Mouse (Mus musculus): ENCODE data around the gene Zfp36l3. TPM values are rescaled to one million over a fixed set of nuclear protein-coding genes. Genes with fewer than 3 reads are reported as not detected.
"Not testable (repeated sequence)": the region's sequence is repeated elsewhere in the genome, so short reads cannot be mapped to it uniquely, and the experiment has no call there.

The Zfp36l3 gene
- polyA plus RNA-seq (2016; fragmentation: Nextera tagmentation; extraction: Ambion mirVana), result not detected in 2 replicates

GRCm38 (mm10) chrX:53776276-53776675 is at the start of gene Zfp36l3:
TSS of gene Zfp36l3 (minus strand) at chrX:53776394.
- Histone ChIP-seq H3K27me3 (no peaks in the 10 kb centered on the region), H3K9ac (no peak within 1 kb of the TSS), H3K4me3 (no peak within 1 kb of the TSS), H3K27ac (no peak within 1 kb of the TSS), H3K4me2 (replicated peaks) (no peak within 1 kb of the TSS), H3K4me1 (no peaks in the 10 kb centered on the region), H3K9me3 (replicated peaks) (0 out of 2 replicates have a peak, but pooled peaks cover 3% of the 10 kb centered on the region), H3K36me3 (no peaks in the 10 kb centered on the region)
- WGBS, result 90% methylated on average over 12 of the region's 12 CpGs
- ATAC-seq (ENCODE audit: low FRiP score), result no peak

GRCm38 (mm10) chrX:53799074-53799473 is 22.9 kb upstream of the Zfp36l3 start:
- no peaks in the 10 kb centered on the region for H3K36me3 ChIP-seq
- no peak overlapping the region for H3K4me2 ChIP-seq (replicated peaks)
- 43% methylated on average over 3 of the region's 3 CpGs for WGBS
- no peaks in the 10 kb centered on the region for H3K27me3 ChIP-seq
- H3K27ac ChIP-seq, result no peak overlapping the region
- no peak overlapping the region for H3K9ac ChIP-seq
- no peak overlapping the region for H3K4me3 ChIP-seq
- H3K4me1 ChIP-seq, result no peaks in the 10 kb centered on the region
- ATAC-seq (ENCODE audit: low FRiP score), result no peak
- no peaks in the 10 kb centered on the region for H3K9me3 ChIP-seq (replicated peaks)

- H3K4me3 ChIP-seq; H3K27me3 ChIP-seq; ATAC-seq (ENCODE audit: low FRiP score); H3K9me3 ChIP-seq (replicated peaks); H3K27ac ChIP-seq; H3K4me2 ChIP-seq (replicated peaks); H3K9ac ChIP-seq; H3K4me1 ChIP-seq; H3K36me3 ChIP-seq: not testable (repeated sequence)
- WGBS, result 83% methylated on average over 11 of the region's 11 CpGs
These were observed 21.3 kb upstream of the Zfp36l3 start, which contains the start of gene Xlr for GRCm38 (mm10) chrX:53797519-53797918. TSS of gene Xlr (minus strand) at chrX:53797706.

- no peak within 1 kb of the TSS for H3K27ac ChIP-seq
- peaks cover 9% of the 10 kb centered on the region for H3K9me3 ChIP-seq (replicated peaks)
- no peak within 1 kb of the TSS for H3K4me3 ChIP-seq
- no peak within 1 kb of the TSS for H3K9ac ChIP-seq
- no peaks in the 10 kb centered on the region for H3K27me3 ChIP-seq
- H3K4me2 ChIP-seq (replicated peaks), result no peak within 1 kb of the TSS
- ATAC-seq (ENCODE audit: low FRiP score), result no peak
- H3K36me3 ChIP-seq, result no peaks in the 10 kb centered on the region
- H3K4me1 ChIP-seq, result no peaks in the 10 kb centered on the region
- 95% methylated on average over 16 of the region's 16 CpGs for WGBS
These were observed 18.5 kb downstream of the Zfp36l3 start, which contains the start of gene 1700013H16Rik for GRCm38 (mm10) chrX:53757736-53758135. TSS of gene 1700013H16Rik (minus strand) at chrX:53757831.

- no peak overlapping the region for H3K4me3 ChIP-seq
- peaks cover 8% of the 10 kb centered on the region for H3K9me3 ChIP-seq (replicated peaks)
- ATAC-seq (ENCODE audit: low FRiP score), result no peak
- H3K4me2 ChIP-seq (replicated peaks), result no peak overlapping the region
- no peak overlapping the region for H3K27ac ChIP-seq
- H3K9ac ChIP-seq, result no peak overlapping the region
- H3K36me3 ChIP-seq, result no peaks in the 10 kb centered on the region
- H3K4me1 ChIP-seq, result no peaks in the 10 kb centered on the region
- 71% methylated on average over 1 of the region's 1 CpGs for WGBS
- H3K27me3 ChIP-seq, result no peaks in the 10 kb centered on the region
These were observed 23.3 kb downstream of the Zfp36l3 start for GRCm38 (mm10) chrX:53752851-53753250.

- Histone ChIP-seq H3K36me3 (no peaks in the 10 kb centered on the region), H3K4me1 (no peaks in the 10 kb centered on the region), H3K27ac (no peak overlapping the region), H3K9me3 (replicated peaks) (no peaks in the 10 kb centered on the region), H3K4me3 (no peak overlapping the region), H3K9ac (no peak overlapping the region), H3K4me2 (replicated peaks) (no peak overlapping the region), H3K27me3 (no peaks in the 10 kb centered on the region)
- ATAC-seq (ENCODE audit: low FRiP score), result no peak
- WGBS, result 94% methylated on average over 2 of the region's 2 CpGs
These were observed 47.2 kb downstream of the Zfp36l3 start for GRCm38 (mm10) chrX:53728967-53729366.

GRCm38 (mm10) chrX:53724596-53724995 is 51.6 kb downstream of the Zfp36l3 start, which contains the start of gene 4930502E18Rik:
TSS of gene 4930502E18Rik (plus strand) at chrX:53724826.
- Histone ChIP-seq H3K27ac (no peak within 1 kb of the TSS), H3K9ac (no peak within 1 kb of the TSS), H3K4me1 (no peaks in the 10 kb centered on the region), H3K9me3 (replicated peaks) (no peaks in the 10 kb centered on the region), H3K36me3 (no peaks in the 10 kb centered on the region), H3K27me3 (no peaks in the 10 kb centered on the region), H3K4me2 (replicated peaks) (no peak within 1 kb of the TSS), H3K4me3 (no peak within 1 kb of the TSS)
- 85% methylated on average over 11 of the region's 11 CpGs for WGBS
- no peak for ATAC-seq (ENCODE audit: low FRiP score)

Other genes with a start within 250 kb of the Zfp36l3 start
- gene Rtl8c, start 168.4 kb downstream of the Zfp36l3 start, polyA plus RNA-seq (2016; fragmentation: Nextera tagmentation; extraction: Ambion mirVana), result 98.0 and 99.3 TPM in 2 replicates
- not detected in 2 replicates for gene Gm14597, start 167.4 kb downstream of the Zfp36l3 start, polyA plus RNA-seq (2016; fragmentation: Nextera tagmentation; extraction: Ambion mirVana)
- gene Rtl8a, start 132.7 kb downstream of the Zfp36l3 start, polyA plus RNA-seq (2016; fragmentation: Nextera tagmentation; extraction: Ambion mirVana), result 131 and 132 TPM in 2 replicates
- gene Rtl8b, start 106.0 kb downstream of the Zfp36l3 start, polyA plus RNA-seq (2016; fragmentation: Nextera tagmentation; extraction: Ambion mirVana), result 97.0 and 107 TPM in 2 replicates
- gene 4930502E18Rik, start 51.6 kb downstream of the Zfp36l3 start, polyA plus RNA-seq (2016; fragmentation: Nextera tagmentation; extraction: Ambion mirVana), result 0.19 and 0.33 TPM in 2 replicates
- gene 1700013H16Rik, start 18.6 kb downstream of the Zfp36l3 start, polyA plus RNA-seq (2016; fragmentation: Nextera tagmentation; extraction: Ambion mirVana), result not detected in 2 replicates
- gene Xlr, start 21.3 kb upstream of the Zfp36l3 start, polyA plus RNA-seq (2016; fragmentation: Nextera tagmentation; extraction: Ambion mirVana), result 1.7 and 3.1 TPM in 2 replicates